Mouse (Mus musculus): Measurements from ENCODE around the gene Armc10. TPM values are rescaled to one million over a fixed set of nuclear protein-coding genes. Genes with fewer than 3 reads are reported as not detected.
"Not testable (repeated sequence)": the region's sequence is repeated elsewhere in the genome, so short reads cannot be mapped to it uniquely, and the experiment has no call there.

Armc10 gene
- 1 to 10 TPM; 7.5 to 8.3 (median 7.8) TPM for total RNA-seq (2022)

DNA sequence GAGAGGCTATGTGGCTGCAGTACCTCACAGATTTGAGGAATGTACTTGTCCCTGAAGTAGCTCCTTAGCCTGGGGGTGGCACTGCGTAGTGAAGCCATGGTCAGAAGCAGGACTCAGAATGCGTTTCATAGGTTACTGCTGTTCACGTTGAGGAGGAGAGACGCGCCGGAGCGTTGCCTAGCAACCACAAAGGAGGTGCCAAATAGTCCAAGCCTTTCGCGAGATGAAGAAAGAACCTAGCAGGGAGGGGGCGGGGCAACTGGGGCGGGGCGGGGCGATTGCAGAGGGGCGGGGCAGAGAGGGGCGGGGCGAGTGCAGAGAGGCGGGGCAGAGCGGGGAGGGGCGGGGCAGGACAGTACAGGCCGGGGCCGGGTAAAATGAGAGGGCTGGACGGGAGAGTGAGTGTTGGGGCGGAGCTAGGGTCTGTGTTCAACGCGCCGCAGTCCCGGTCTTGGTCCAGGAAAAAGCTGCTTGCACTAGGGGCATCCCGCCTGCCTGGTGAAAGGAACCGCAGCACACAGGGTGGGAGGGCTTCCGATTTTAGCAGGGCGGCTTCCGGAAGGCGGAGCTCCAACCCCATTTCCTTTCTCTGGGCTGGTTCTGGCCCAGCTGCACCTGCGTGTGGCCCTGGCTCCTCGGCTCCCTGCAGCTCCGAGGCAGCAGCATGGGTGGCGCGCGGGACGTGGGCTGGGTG is at the start of gene Armc10, which contains the start of gene Fbxl13:
Gene Armc10 (plus strand): TSS at position 375 of the 694 bp plus-strand sequence.
Gene Fbxl13 (minus strand): TSS at position 196 of the 694 bp plus-strand sequence.
- DNase-seq (ENCODE audit: low spot score), result peak; percentile 87

DNA sequence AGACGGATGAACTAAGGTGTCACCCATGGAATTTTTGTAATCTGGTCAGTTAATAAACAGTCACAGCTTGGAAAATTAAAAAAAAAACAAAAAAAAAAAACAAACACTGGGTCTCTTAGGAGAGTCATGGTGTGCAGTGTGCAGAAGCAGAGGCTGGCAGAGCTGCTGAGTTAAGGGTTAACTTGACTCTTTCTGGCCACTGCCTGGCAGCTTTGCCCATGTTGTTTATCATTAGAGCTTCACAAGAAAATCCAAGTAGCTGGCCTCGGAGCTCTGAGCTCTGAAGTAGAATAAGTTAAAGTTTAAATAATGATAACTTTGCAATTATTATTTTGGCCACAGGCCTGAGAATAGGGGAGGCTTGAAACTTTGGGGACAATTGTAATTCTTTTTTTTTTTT is 46.1 kb upstream of the Armc10 start:
- DNase-seq (ENCODE audit: low spot score), result not testable (repeated sequence)

DNA sequence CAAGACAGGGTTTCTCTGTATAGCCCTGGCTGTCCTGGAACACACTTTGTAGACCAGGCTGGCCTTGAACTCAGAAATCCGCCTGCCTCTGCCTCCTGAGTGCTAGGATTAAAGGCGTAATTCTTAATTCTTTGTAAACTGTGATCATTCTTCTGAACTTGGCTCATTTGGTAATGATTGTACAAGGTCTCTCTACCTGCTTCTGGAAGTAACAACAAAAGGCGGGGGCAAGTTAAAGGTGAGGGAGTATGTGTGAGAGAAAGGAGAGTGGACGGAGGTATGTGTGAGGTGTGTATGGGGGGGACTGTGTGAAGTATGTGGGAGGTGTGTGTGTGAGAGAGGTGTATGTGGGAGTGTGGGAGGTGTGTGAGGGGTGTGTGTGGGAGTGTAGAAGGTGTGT is 45.7 kb upstream of the Armc10 start:
- DNase-seq (ENCODE audit: low spot score), result no peak

DNA sequence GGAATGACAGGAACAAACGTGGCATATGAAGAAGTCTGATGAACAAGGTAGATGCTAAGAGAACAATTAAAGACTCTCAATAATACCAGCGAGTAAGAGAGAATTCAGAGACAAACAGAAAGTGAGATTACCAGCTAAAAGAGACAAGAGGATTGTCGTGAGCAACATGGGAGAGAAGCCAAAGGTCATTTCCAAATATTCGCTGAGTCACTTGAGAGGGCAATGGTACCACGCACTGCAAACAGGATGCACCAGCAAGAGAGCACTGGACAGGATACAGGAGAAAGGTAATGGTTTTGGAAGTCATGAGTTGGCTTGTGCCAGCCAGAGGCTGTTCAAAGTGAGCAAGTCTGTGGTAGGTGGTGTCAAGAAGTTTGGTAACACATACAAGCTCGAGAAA is 39.7 kb upstream of the Armc10 start:
- DNase-seq (ENCODE audit: low spot score), result no peak

DNA sequence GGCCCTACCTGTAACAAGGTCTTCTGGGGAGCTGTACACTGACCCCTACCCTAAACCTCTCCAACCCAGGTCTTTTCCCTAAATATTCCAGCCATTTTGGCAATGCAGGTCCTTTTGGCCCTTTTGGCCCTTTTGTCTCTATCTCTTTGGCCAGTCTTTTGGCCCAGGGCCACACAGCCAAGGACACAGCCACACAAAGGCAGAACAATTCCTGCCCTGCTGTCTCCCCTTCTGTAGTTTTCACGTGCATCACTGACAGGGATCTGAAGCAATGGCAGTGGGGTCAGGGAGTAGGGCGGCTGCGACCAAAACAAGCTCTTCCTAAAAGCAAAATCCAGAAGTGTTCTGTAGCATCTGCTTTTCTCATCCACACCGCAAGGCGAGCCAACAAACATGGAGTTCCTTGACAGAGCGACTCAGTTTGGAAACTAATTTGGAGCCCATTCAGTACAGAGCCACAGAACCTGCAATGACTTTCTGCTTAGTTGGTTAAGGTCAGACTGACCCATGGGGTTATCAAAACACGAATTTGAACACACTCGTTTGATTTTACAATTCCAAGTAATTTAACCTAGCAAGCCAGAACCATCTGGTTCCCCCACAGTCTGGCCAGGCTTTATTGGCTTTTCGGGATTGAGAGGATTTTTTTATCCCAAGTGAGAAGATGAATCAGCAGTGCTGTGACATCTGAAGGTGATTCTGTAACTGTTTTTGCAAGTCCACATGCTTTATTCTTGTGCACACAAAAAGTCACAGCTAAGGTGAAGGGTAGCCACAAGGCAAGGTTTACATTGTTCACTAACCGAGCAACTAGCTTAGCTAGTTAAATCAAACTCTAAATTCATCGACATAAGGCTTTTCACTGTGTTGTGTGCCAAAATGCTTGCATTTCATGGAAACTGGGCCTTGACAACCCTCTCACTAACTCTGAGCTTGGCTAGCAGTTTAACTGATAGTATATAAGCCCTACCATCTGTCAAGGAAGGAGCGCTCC is 37.0 kb upstream of the Armc10 start:
- DNase-seq (ENCODE audit: low spot score), result peak; percentile 4

DNA sequence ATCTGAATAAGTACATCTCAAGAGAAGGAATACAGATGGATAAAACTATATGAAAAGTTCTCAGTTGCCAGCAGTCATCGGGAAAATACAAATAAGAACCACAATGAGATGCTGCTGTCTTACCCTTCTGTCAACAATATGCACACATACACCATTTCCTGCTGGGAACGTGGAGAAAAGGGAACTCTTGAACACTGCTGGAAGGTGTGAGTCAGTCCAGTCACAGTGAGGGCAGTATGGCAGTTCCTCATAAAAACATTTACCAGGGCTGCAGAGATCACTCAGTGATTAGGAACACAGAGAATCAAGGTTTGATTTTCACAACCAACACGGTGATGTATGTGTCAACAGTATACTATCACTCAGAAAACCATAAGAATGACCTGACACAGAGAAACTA is 34.6 kb upstream of the Armc10 start:
- DNase-seq (ENCODE audit: low spot score), result no peak

DNA sequence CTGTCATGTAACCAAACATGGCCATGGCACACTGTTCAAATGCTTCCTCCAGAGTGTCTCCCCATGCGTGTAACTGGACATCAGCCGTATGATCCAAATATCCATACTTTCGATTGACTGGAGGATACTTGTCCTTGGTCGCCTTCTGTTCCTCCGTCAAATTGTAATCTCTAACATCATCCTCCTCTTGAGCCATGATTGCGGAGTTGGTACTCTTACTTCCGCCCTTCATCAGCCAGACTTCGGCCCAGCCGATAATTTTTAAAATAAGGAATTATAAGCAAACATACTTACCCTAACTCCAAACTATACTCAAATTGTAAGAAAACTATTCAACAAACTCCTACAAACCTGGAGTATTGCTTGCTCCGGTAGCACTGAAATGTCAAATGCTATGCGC is 31.3 kb upstream of the Armc10 start:
- not testable (repeated sequence) for DNase-seq (ENCODE audit: low spot score)

DNA sequence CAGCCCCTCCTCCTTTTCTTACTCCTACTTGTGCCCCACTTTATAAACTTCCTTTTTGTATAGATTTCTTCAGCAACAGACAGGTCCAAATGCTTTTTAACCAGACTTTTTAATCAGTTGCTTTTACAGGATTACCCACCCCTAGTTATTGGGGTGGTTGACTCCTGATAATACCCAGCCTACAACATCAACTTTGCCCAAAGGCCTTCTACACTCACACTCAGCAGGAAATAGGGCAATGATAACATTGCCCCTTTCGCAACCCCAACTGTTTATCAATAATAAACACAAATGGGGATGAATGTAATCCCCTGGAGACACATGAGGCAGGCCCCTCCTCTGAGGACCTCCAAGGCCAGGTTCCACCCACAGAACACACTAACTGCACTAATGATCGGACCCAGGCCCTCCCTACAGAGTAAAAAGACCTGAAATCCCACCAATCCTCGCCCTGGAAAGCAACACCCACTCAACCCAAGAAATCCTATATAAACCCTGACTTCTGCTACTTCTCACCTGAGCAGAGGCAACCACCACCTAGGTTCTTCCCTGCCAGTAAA is 29.1 kb upstream of the Armc10 start:
- no peak for DNase-seq (ENCODE audit: low spot score)

DNA sequence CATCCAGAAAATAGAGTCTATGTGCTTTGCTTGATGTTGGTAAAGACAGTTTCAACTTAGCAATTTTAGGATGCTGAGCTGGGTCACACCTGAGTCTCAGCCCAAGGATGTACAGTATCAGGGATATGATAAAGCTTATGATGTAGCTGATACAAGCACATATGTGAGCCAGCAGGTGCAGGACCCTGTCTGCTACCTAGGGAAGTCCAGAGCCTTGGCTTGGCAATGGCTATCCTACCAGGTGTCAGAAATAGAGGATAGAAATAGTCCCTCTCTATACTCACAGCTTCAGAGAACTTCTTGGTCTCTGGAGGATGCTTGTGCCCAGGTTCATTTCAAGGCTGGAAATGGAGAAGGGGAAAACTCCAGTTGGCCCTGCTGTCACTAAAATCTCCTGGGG is 19.7 kb upstream of the Armc10 start:
- no peak for DNase-seq (ENCODE audit: low spot score)

DNA sequence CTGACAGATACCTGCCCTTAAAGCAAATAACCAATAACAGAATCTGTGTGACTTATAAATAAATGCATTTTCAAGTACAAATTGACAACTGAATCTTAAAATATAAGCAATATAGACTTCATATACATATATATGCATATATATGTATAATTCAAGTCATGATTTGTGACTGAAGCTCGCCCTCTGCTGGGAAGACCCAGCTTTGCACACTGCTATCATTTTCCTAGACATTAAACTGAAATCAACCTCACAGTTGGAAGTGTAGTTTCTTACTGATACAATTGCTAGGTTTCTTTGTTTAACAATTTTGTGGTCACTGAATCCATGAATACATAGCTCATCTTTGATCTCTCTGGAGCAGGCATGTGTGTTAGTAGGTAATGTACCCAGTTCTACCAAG is 4.7 kb upstream of the Armc10 start:
- peak; percentile 3 for DNase-seq (ENCODE audit: low spot score)

DNA sequence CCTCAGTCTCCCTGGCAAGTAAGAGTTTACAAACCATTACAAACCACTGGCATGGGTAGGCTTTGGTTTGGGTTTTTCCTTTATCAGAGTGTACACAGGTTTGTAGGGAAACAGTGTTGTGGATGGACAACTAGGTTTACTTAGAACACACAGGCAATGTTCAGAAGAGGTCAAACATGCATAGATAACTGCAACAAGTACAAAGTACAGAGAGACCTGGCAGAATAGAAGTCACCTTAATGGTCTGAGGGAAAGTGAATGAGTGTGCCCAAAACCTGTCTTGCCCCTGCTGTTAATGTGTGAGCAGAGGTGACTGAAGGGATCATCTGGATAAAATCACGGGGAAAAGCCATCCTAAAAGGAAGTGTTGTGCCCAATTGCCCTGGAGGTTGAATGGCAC is 2.0 kb upstream of the Armc10 start:
- DNase-seq (ENCODE audit: low spot score), result no peak

DNA sequence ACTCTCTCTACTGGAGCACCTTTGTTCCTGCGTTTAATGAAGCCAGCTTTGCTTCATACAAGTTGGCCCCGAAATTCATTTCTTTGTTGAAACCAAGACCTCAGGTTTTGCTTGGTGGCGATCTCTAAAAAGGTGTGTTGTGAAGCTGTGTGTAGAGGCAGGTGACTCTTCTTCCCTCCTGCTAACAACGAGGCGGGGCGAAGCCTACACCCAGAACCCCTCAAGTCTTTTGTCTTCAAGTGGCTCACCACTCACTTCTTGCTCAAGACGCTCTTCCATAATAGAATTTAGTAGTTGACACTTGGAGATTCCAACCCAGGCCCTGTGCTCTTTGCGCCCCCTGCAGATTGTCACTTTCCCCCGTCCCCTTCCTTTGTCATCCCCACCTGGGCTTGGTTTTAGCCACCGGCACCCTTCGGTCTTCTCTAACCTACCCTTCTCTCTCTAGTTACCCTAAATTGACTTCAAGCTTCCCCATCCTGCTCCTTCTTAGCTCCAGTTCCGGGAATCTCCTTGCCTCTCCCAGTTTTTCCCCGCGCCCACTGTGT is 648 bp upstream of the Armc10 start:
- no peak for DNase-seq (ENCODE audit: low spot score)

DNA sequence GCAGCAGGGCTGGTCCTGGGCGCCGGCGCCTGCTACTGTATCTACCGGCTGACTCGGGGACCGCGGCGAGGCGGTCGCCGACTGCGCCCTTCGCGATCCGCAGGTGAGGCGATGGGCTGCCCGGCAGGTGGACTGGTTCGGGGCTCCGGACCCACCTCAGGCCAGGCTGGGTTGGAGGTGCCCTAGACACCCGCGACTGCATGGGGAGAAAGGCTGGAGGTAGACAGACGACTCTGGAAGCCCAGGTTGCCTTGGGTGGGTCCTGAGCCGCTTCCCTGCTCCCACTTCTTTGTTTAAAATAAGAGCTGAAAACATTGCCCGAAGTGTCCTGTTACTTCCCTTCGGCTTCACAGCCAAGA is 499 bp downstream of the Armc10 start:
- DNase-seq (ENCODE audit: low spot score), result no peak

DNA sequence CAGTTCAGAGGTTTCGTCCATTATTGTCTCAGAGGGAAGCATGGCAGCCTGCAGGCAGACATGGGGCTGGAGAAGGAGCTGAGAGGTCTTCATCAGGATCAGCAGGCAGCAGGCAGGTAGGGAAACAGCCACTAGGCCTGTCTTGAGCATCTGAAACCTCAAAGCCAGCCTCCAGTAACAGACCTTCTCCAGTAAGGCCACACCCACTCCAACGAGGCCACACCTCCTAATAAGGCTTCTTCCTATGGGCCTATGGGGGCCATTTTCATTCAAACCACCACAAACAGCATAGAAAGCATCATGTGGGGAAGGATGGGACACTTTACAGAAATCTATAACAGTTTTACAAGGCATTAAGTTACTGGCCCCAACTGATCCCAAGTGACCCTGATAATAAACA is 5.1 kb downstream of the Armc10 start:
- DNase-seq (ENCODE audit: low spot score), result no peak

DNA sequence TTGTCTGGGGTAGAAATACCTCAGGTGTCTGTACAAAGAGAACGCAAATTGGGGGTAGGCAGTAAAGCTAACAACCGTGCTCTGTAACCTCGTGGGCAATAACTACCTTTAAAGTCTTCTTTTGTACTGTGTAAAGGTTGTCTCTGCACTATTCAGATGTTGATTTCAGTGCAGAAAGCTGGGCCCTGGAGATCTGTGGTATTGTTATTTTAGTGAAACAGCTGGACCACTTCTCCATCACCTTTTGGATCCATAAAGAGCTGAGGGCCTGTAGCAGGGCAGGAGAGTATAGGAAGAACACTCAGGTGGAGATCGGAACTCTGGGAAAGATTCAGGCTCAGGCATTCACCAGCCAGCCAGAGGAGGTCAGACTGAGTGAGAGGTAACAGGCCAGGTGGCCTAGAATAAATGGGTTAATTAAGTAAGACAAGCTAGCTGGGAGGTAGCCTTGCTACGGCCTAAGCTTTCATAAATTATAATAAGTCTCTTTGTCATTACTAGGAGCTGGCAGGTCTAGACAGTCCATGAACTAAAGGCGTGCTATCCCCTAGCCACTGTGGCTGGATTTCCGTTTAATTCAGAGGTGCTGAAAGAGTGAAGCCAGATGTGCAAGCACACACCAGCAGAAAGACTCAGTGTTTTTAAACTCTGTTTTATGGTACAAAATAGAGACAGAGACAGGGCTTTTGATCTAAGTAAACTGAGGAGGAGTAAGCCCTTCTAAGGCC is 6.4 kb downstream of the Armc10 start:
- DNase-seq (ENCODE audit: low spot score), result no peak

DNA sequence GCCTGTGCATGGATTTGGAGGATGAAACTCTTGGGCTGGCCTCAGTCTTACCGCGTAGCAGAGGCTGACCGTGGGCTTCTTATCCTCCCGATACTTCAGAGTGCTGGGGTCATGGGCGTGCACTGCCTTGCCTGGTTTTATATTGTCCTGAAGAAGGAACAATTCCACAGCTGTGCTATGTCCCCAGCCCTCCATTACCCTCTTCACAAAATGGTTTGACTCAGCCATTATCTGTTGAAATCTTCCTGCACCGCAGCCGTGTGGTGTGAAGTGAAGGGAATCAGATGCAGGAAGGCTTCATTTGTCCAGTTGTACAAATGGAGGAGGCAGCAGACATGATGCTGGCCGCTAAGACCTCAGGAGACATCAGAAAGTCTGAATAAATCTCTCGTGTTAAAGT is 11.3 kb downstream of the Armc10 start:
- no peak for DNase-seq (ENCODE audit: low spot score)

DNA sequence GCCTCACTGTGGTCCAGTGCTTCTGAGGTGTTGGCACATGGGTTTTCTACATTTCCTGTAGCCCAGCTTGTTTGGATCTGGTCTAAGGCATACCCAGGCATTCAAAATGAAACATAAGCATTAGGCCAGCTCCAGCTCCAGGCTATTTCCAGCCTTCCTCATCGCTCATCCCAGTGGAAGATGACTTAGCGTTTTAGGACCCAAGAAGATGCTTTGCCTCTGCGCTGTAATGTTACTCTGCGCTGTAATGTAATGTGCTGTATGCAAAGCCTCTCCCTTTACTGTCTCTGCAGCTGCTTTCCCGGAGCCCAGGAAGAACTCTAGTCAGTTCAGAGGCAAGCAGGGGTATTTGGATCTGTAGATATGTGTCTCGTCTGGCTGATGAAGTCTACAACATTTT is 12.4 kb downstream of the Armc10 start:
- DNase-seq (ENCODE audit: low spot score), result no peak

DNA sequence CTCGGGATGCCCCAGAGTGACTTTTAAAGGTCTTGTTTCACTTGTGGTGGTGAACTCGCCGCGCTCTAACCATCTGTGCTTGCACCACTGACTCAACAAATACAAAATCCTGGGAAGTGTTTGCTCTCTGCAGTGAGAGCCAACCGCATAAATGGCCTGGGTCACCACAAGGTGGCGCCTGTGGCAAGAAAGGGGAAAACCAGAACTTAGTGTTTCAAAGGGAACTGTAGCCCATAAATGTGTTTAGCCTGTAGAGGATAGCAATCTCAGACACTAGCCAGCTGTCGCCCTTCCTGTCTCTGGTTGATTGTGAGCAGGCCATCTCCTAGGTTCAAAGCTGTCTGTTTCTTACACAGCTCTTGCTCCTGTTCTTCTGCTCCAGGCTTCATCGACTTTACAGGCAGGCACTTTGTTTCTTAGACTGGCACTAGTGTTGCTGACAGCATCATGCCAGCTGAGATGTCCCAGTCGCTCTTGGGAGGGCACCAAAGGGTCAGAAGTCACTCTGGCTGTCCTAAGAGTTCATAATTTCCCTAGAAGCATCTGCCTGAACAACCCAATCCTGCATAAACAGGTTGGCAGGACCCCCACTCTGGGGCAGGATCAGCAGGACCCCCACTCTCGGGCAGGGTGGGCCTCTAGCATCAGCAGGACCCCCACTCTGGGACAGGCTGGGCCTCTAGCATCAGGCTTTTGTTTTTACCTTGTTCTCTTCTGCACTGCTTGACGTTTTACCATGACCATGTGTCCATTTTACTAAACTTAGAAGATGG is 13.2 kb downstream of the Armc10 start:
- DNase-seq (ENCODE audit: low spot score), result peak; percentile 79

DNA sequence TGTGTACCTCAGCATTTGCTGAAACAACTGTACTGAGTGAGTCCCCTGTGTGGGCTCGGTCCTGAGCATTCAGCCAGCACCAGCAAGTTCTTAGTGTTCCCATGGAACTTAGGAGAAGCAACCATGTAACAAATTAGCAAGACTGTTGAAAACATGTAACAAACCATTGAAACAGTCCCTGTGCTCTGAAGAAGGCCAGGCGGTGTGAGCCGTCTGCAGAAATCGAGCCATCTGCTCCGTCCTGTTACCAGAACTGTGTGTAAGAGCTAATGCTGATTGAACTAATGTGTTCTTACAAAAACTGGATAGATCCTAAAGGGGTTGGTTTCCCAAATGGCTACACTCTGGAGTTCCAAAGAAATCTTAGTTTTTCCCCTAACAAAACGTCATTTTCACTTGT is 15.2 kb downstream of the Armc10 start:
- DNase-seq (ENCODE audit: low spot score), result no peak

DNA sequence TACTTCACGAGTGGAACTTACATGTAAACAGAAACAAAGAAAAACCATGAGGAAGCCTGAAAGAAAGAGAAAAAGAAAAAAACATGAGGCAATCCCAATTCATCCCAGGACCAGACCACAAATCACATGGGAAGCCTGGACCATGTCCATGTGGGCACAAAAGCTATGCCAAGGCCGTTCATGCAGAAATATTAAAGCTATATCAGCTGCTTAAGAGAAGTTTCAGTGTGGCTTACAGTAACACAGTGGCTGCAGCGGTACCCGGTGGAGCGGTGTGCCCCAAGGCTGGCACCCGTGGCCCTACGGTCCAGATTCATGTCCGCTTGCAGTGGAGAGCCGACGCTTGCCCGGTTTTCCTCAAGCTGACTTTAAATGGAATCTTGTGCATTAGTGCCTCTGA is 17.5 kb downstream of the Armc10 start:
- DNase-seq (ENCODE audit: low spot score), result no peak

Measured in heart, adult 8-10 months (tissue).